Mouse (Mus musculus) NIH3T3 (cell line): ENCODE measurements around the gene Cyld.

Experiments
- DNase-seq: peaks from one replicate; pipeline ENCODE4 v3.0.0-alpha.2; 2012; ENCODE audit warnings: low read depth

The Cyld gene

GRCm38 (mm10) chr8:88792691-88793323, 96.0 kb downstream of the Cyld start:
- peak; percentile 88 for DNase-seq

DNA sequence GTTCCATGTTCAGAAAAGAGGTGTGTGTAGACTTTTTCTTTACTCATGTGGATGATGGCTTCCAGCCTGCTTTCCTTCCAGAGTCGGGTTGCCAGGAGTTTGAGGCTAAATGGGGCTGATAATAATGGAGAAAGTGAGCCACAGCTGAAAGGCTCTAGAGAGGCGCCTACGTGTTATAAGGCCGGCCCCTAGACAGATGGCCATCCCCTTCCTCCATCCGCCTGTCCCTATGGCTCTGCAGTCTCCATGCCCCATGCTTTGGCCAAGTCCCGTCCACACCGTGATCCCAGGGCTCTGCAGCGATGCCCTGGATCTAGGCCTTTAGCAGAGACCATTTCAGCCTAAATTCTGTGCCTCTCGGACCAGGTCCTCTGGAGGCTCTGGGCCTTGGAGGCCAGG, 96.5 kb downstream of the Cyld start:
- peak; percentile 5 for DNase-seq

DNA sequence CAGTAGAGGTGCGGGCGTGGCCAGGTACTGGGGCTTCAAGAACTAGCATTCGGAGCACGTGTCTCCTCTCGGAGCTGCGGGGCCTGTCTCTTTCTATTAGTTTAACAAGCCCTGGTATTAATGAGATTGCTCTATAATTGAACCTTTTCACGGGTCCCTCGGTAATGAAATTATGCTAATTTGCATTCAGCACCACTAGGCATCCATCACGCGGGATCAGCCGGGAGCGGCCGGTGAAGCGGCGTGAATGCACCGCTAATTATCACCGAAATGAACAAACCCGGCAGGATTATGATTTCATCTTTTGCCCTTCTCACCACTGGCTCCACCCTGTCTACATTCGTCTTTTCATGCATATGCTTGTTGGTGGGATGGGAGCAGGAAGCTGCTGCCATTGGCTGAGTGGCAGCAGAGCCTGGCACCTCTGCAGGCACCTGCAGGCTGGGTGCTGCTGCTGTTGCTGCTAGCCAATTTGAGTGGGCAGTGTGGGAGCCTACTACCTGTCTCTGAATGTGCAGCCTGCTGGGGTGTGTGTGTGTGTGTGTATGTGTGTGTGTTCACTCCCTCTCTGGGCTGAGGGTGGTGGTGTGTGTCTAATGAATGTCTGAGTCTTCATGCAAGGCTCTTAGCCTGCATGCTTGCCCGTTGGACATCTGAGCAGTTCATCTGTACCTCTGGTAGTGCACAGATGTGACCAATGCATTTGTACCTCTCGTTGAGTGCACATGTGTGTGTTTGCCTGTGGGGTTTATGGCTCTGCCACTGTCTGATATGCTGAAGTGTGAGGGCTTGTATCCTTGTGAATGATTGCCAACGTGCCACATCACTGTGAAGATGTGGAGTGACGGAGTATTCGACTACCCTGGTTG, 97.2 kb downstream of the Cyld start:
- no peak for DNase-seq

DNA sequence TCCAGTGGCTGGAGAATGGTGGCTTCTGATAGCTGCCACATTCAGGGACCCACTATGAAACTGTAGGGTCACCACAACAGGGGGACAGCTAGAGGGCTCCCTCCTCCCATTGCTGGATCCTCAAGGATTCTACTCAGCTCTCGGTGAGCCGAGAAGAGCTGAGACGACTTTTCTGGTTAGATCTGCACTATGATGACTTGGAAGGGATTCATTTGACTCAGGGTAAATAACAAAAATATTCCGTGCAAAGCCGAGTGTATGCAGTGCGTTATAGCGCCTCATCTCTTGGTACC, 97.7 kb downstream of the Cyld start:
- DNase-seq: no peak

DNA sequence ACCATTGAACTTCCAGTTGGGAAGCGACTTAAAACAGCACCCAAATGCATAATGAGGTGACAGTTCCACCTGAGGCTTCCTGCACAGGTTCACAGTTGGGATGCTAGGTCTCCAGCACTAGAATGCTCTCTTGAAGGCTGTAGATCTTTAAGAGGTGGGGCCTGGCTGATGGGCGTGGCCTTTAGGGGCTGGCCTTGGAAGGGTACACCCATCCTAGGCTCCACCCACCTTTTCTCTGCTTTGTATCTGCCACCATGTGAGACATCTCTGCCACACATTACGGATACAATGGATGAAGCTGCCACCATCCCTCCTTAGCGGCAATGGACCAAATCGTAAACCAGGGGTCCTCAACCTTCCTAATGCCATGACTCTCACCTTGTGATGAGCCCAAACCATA, 99.1 kb downstream of the Cyld start:
- DNase-seq: no peak

GRCm38 (mm10) chr8:88796651-88797050, 99.8 kb downstream of the Cyld start:
- DNase-seq: no peak
